Mouse (Mus musculus) intestine, embryonic 14.5 days (tissue): Measurements from ENCODE around the gene Mlh3. TPM values are rescaled to one million over a fixed set of nuclear protein-coding genes. Genes with fewer than 3 reads are reported as not detected.

ENCODE experiments used
- ATAC-seq: fragments of 200-750 bp; cut with Nextera tagmentation; replicated peaks from 2 replicates; pipeline ENCODE4 v1.8.0; 2017; ENCODE audit warnings: low read depth, moderate number of reproducible peaks, moderate TSS enrichment, moderate library complexity; ENCODE audit not compliant: low FRiP score, low TSS enrichment
- DNase-seq: peaks from one replicate; pipeline ENCODE4 v3.0.0-alpha.2; 2018; ENCODE audit warnings: low spot score
- H3K27ac ChIP-seq: fragments of 300-500 bp; sonication (generic); 2 replicates; pipeline ENCODE4 v1.5.1; 2014; ENCODE audit warnings: low read depth, mild to moderate bottlenecking, control low read depth
- H3K27me3 ChIP-seq: fragments of 300-500 bp; sonication (generic); replicated peaks from 2 replicates; pipeline ENCODE4 v1.6.1; 2014; ENCODE audit warnings: low read length, control low read depth; ENCODE audit not compliant: control insufficient read depth, insufficient read depth
- H3K36me3 ChIP-seq: fragments of 300-500 bp; sonication (generic); 2 replicates; pipeline ENCODE4 v1.6.1; 2014; ENCODE audit warnings: low read length, control low read depth; ENCODE audit not compliant: control insufficient read depth, insufficient read depth
- H3K4me1 ChIP-seq: fragments of 300-500 bp; sonication (generic); replicated peaks from 2 replicates; pipeline ENCODE4 v1.6.1; 2014; ENCODE audit warnings: low read length, control low read depth, mixed read lengths; ENCODE audit not compliant: control insufficient read depth, insufficient read depth
- H3K4me2 ChIP-seq: fragments of 300-500 bp; sonication (generic); 2 replicates; pipeline ENCODE4 v1.6.1; 2014; ENCODE audit warnings: low read length
- H3K4me3 ChIP-seq: fragments of 300-500 bp; sonication (generic); 2 replicates; pipeline ENCODE4 v1.5.1; 2014; ENCODE audit warnings: low read depth, low read length, control low read depth, mixed read lengths
- H3K9ac ChIP-seq: fragments of 300-500 bp; sonication (generic); 2 replicates; pipeline ENCODE4 v1.6.1; 2014; ENCODE audit warnings: mild to moderate bottlenecking, low read length
- H3K9me3 ChIP-seq: fragments of 300-500 bp; sonication (generic); 2 replicates; pipeline ENCODE4 v1.6.1; 2016; ENCODE audit warnings: low read length, control low read depth; ENCODE audit not compliant: control insufficient read depth
- WGBS: fragments of 180-500 bp; shearing (Covaris S2); extraction: QIAGEN DNeasy Blood & Tissue Kit; methylation state at CpG from one replicate; pipeline ENCODE4 v1.1.7; 2014; 5-methylcytosine and 5-hydroxymethylcytosine counted together
- polyA plus RNA-seq: library from polyadenylated mRNA; unstranded; fragments of >200 nt; fragmentation: Nextera tagmentation; extraction: Ambion mirVana; gene quantifications from 2 replicates; pipeline ENCODE4 v1.2.1, GENCODE M21; 2014

The Mlh3 gene
- polyA plus RNA-seq, 1 experiment from 2014 or later, result 8.6 TPM

DNA sequence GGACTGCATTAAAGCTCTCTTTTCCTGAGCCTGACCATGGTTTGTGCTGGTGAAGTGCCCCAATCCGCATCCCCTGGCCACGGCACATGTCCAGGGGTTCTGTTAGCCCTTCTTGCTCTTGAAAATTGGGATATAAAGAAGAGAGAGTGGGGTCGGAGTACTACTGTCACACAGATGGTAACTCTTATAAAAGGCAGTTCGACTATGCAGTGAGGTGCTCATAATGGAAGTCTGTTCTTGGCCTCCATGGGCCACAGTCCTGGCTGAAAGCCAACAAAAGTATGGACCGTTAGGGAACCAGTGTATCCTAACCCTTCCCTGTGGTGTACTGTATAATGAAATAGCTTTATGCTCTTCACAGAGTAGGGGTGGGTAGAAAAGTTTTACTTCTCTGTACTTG, 26.5 kb upstream of the Mlh3 start:
- ATAC-seq, result no peak
- H3K27ac ChIP-seq, result no peak overlapping the region
- WGBS, result 79% methylated on average over 5 of the region's 5 CpGs

DNA sequence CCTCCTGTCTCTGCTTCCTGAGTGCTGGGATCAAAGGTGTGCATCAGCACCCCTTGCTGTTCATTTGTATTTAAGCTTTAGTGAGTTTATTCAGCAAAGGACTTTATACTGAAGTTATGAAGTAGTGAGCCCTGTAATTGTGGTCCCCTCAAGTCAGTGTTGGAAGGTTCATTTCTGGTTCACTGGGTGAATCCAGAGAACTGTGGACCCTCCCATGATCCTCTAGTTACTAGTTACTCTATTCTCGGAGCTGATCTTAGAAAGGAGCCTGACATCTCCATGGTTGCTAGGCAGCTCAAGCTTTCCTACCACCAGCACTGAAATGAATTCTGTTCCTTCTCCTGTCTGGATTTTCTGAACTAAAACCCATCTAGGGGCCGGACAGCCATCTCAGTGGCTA, 25.1 kb upstream of the Mlh3 start:
- Histone ChIP-seq H3K4me1 (peaks cover 4% of the 10 kb centered on the region; the same call in 1 of the 2 replicates), H3K9me3 (peaks cover 16% of the 10 kb centered on the region), H3K9ac (no peak overlapping the region), H3K4me2 (no peak overlapping the region), H3K36me3 (peaks cover 13% of the 10 kb centered on the region), H3K27me3 (no peaks in the 10 kb centered on the region), H3K27ac (no peak overlapping the region), H3K4me3 (no peak overlapping the region)
- no peak for ATAC-seq
- no peak for DNase-seq
- 91% methylated on average over 2 of the region's 2 CpGs for WGBS

More for the DNA sequence above, 26.5 kb upstream of the Mlh3 start:
- Histone ChIP-seq H3K4me1 (peaks cover 4% of the 10 kb centered on the region; the same call in 1 of the 2 replicates), H3K9me3 (peaks cover 16% of the 10 kb centered on the region), H3K4me3 (no peak overlapping the region), H3K36me3 (peaks cover 26% of the 10 kb centered on the region), H3K27me3 (no peaks in the 10 kb centered on the region), H3K4me2 (no peak overlapping the region), H3K9ac (no peak overlapping the region)
- no peak for DNase-seq

DNA sequence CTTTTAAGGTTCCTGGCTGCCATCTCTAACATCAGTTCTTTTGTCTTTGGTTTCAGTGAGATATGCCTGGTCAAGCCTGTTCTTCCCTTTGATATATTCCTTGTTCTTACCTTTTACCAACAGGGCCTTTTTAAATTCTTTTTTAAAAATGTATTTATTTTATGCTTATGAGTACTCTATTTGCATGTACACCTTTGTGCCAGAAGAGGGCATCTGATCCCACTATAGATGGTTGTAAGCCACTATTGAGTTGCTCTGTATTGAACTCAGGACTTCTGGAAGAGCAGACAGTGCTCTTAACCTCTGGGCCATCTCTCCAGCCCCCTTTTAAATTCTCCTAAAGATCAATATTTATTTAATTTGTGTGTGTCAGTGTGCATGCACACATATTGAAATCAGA, 22.5 kb upstream of the Mlh3 start:
- DNase-seq (no peak), ATAC-seq (no peak)
- H3K9me3 ChIP-seq, result peaks cover 16% of the 10 kb centered on the region
- H3K9ac ChIP-seq, result no peak overlapping the region
- no peaks in the 10 kb centered on the region for H3K27me3 ChIP-seq
- peaks cover 7% of the 10 kb centered on the region for H3K4me1 ChIP-seq
- H3K4me3 ChIP-seq, result no peak overlapping the region
- H3K27ac ChIP-seq, result no peak overlapping the region
- H3K36me3 ChIP-seq, result 0 out of 2 replicates have a peak, but pooled peaks cover 5% of the 10 kb centered on the region
- no peak overlapping the region for H3K4me2 ChIP-seq

DNA sequence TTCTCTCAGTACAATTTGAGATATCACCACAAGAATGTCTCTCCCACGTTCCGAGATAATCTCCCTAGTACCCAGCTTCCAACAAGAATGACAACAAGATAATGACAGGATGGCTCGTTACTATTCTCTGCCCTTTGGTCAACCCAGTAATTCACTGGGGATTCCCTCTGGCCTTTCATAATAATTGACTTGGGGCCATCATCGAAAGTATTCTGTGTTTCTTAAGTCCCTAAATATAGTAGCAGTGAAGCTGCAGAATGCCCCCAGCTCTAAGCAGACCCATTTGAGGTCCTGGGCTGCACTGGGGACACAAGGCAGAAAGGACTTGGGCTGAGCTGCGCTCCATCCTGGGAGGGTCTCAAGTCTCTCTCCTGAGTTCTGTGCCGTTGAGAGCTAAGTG, 21.9 kb upstream of the Mlh3 start:
- Histone ChIP-seq H3K27ac (no peak overlapping the region), H3K36me3 (no peaks in the 10 kb centered on the region), H3K9ac (no peak overlapping the region), H3K27me3 (no peaks in the 10 kb centered on the region), H3K4me3 (no peak overlapping the region), H3K9me3 (peaks cover 16% of the 10 kb centered on the region), H3K4me2 (no peak overlapping the region), H3K4me1 (peaks cover 10% of the 10 kb centered on the region)
- ATAC-seq, result no peak
- DNase-seq, result no peak
- WGBS, result 78% methylated on average over 6 of the region's 6 CpGs

DNA sequence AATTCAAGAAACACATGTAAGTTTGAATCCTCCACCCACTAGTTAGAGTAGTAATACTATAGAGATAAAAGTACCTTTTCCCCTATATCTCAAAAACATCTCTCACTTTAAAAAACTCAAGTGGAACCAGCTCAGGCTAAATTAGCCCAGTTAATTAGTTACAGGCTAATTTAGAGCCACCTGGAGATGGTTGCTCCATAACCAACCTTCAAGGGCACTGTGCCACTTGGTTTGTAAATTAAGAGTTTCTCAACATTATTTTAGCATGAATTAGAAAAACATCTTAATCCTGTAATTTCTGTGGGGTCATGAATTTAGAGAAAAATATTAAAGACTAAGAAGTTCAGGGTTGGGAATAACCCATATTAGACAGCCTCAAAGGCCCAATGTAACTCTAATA, 21.1 kb upstream of the Mlh3 start:
- Histone ChIP-seq H3K36me3 (no peaks in the 10 kb centered on the region), H3K27me3 (no peaks in the 10 kb centered on the region), H3K9me3 (peaks cover 16% of the 10 kb centered on the region), H3K4me1 (peaks cover 11% of the 10 kb centered on the region), H3K27ac (no peak overlapping the region), H3K4me3 (no peak overlapping the region), H3K9ac (no peak overlapping the region), H3K4me2 (no peak overlapping the region)
- no peak for DNase-seq
- ATAC-seq, result no peak

DNA sequence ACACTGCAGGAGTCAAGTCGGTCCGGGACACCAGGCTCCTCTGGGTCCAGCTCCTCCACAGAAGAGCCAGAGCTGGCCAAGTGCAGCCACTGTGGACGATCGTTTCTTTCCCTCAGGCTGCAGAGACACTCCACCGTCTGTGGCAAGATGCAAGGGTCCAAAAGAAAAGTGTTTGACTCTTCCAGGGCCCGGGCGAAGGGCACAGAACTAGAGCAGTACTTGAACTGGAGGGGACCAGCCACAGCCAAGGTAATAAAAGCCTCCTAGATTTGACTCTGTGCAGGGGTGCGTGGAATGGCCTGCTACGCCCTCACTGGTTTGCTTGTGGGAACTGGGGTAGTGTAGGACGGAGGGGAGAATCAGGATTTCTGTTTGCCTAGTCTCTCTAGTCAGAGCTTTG, 20.2 kb upstream of the Mlh3 start:
- 0 out of 2 replicates have a peak overlapping the region, but pooled peaks have one; percentile 8 for H3K4me2 ChIP-seq
- H3K4me1 ChIP-seq, result peaks cover 11% of the 10 kb centered on the region
- H3K9me3 ChIP-seq, result peaks cover 16% of the 10 kb centered on the region
- H3K9ac ChIP-seq, result no peak overlapping the region
- no peak for ATAC-seq
- H3K4me3 ChIP-seq, result no peak overlapping the region
- no peak for DNase-seq
- no peak overlapping the region for H3K27ac ChIP-seq
- WGBS, result 75% methylated on average over 10 of the region's 10 CpGs
- H3K27me3 ChIP-seq, result no peaks in the 10 kb centered on the region
- no peaks in the 10 kb centered on the region for H3K36me3 ChIP-seq

DNA sequence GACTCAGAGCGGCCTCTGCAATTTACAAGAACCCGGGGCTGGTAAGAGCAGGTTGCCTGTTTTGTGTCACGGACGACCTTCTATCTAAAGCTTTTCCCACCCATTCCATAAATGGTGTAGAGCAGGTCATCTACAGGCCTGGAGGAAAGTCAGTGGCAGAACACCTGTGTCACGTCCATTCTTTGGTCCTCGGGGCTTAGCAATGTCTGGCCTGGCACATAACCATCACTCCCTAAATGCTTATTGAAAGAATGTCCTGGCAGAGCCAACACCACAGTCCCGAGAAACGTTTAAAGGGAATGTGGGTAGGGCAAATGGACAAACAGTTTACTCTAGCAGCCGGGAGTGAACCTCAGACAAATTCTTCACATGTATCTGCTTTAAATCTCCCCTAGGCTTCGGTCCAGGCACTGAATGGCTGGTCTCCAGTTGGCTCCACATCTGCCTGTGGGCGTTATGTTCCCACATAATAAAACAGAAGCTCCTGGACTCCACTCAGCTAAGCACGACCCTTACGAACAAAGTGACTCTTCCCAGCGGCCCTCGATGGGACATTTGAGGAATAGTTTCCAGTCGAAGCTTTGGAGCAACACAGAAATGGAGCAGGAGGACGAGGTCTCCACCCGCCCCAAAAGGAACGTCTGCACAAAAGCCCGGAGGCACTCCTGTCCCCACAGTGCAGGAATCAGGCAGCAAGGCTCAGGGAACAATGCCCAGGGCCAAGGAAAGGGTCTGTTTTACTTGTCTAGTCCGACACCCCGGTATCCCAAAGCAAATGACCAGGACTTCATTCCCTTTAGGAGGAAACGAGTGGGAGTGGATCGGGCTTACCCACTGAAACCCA, 19.0 kb upstream of the Mlh3 start:
- peak; percentile 5; the same call in 1 of the 2 replicates for ATAC-seq
- peak overlapping the region; percentile 41 for H3K4me3 ChIP-seq
- H3K9ac ChIP-seq, result peak overlapping the region; percentile 42
- peaks cover 11% of the 10 kb centered on the region for H3K4me1 ChIP-seq
- H3K27me3 ChIP-seq, result no peaks in the 10 kb centered on the region
- H3K4me2 ChIP-seq, result peak overlapping the region; percentile 84
- H3K36me3 ChIP-seq, result no peaks in the 10 kb centered on the region
- peaks cover 9% of the 10 kb centered on the region for H3K9me3 ChIP-seq
- 38% methylated on average over 24 of the region's 24 CpGs for WGBS
- peak overlapping the region; percentile 81 for H3K27ac ChIP-seq
- DNase-seq, result peak; percentile 66

DNA sequence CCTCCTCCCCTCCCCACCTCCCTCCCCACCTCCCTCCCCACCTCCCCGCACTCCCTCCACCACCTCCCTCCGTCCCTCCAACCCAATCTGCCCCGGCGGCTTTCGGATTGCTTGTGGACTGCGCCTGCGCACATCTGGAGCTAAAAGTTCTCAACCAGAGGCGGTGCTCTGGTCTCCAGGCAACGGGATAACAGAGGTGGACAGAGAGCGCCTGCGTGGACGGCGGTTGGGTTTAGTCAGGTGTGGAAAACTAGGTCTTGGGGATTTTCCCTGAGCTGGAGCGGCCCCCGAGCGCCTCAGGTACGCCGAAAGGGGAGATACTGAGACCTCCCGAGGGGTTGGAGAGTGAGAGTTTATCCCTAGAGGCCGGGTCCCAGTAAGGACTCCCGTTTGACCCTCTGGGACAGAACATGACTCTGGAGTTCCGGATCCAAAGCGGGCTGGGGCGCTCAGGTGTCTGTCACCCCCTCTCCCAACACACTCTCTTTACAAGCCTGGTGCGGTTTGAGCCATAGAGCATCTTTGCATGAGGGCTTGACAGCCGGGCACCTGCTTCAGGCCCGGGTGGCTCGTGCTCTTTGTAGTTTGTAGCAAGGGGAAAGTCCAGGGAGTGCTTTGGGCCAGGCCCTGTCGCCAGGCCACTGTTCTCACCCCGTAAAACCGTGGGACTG, 18.2 kb upstream of the Mlh3 start, which contains the start of gene Zc2hc1c:
TSS of gene Zc2hc1c (plus strand) at position 106 of the 671 bp plus-strand sequence.
- H3K36me3 ChIP-seq, result no peaks in the 10 kb centered on the region
- H3K4me2 ChIP-seq, result peak within 1 kb of the TSS; percentile 84
- H3K27ac ChIP-seq, result peak within 1 kb of the TSS; percentile 81
- 4% methylated on average over 29 of the region's 31 CpGs for WGBS
- H3K4me3 ChIP-seq, result peak within 1 kb of the TSS; percentile 41
- no peaks in the 10 kb centered on the region for H3K27me3 ChIP-seq
- DNase-seq, result peak; percentile 87
- H3K9ac ChIP-seq, result peak within 1 kb of the TSS; percentile 59
- H3K9me3 ChIP-seq, result 0 out of 2 replicates have a peak, but pooled peaks cover 3% of the 10 kb centered on the region
- peaks cover 11% of the 10 kb centered on the region for H3K4me1 ChIP-seq
- ATAC-seq, result peak; percentile 88
